Mouse (Mus musculus) liver, postnatal 0 days (tissue): ENCODE data around the gene Ubald1. TPM values are rescaled to one million over a fixed set of nuclear protein-coding genes. Genes with fewer than 3 reads are reported as not detected.
A peak's percentile ranks its signal among the peaks of the same experiment; 100 is the strongest.

Experiments used
- ATAC-seq: fragments of 200-750 bp; cut with Nextera tagmentation; 2 replicates; pipeline ENCODE4 v1.8.0; 2017; ENCODE audit warnings: mild to moderate bottlenecking, moderate library complexity
- DNase-seq: peaks from one replicate; pipeline ENCODE4 v3.0.0-alpha.2; 2016
- H3K27ac ChIP-seq: fragments of 300-500 bp; sonication (generic); 2 replicates; pipeline ENCODE4 v1.5.1; 2014; ENCODE audit warnings: antibody characterized with exemption, moderate library complexity, mild to moderate bottlenecking, low read depth
- H3K27me3 ChIP-seq: fragments of 300-500 bp; sonication (generic); 2 replicates; pipeline ENCODE4 v1.6.1; 2014; ENCODE audit warnings: low read length, control low read depth, mixed read lengths; ENCODE audit not compliant: insufficient read depth
- H3K36me3 ChIP-seq: fragments of 300-500 bp; sonication (generic); replicated peaks from 2 replicates; pipeline ENCODE4 v1.6.1; 2014; ENCODE audit warnings: mild to moderate bottlenecking, control low read depth, low read length, moderate library complexity, mixed read lengths; ENCODE audit not compliant: insufficient read depth
- H3K4me1 ChIP-seq: fragments of 300-500 bp; sonication (generic); 2 replicates; pipeline ENCODE4 v1.6.1; 2014; ENCODE audit warnings: antibody characterized with exemption, mild to moderate bottlenecking, control low read depth; ENCODE audit not compliant: insufficient read depth
- H3K4me2 ChIP-seq: fragments of 300-500 bp; sonication (generic); 2 replicates; pipeline ENCODE4 v1.6.1; 2014; ENCODE audit warnings: low read depth, mild to moderate bottlenecking, low read length, moderate library complexity, mixed read lengths
- H3K4me3 ChIP-seq: fragments of 300-500 bp; sonication (generic); 2 replicates; pipeline ENCODE4 v1.5.1; 2014; ENCODE audit warnings: low read depth, low read length
- H3K9ac ChIP-seq: fragments of 300-500 bp; sonication (generic); replicated peaks from 2 replicates; pipeline ENCODE4 v1.6.1; 2014; ENCODE audit warnings: mild to moderate bottlenecking, moderate library complexity
- H3K9me3 ChIP-seq: fragments of 300-500 bp; sonication (generic); 2 replicates; pipeline ENCODE4 v1.6.1; 2016; ENCODE audit warnings: mild to moderate bottlenecking, control low read depth, low read length, mixed read lengths
- CTCF ChIP-seq: sonication (generic); IDR thresholded peaks from 2 replicates; pipeline ENCODE4 v1.5.1; 2016; ENCODE audit warnings: antibody characterized with exemption, low read depth
- EP300 ChIP-seq: IDR thresholded peaks from 2 replicates; pipeline ENCODE4 v1.6.1; 2016; ENCODE audit warnings: antibody characterized with exemption, low read depth, mild to moderate bottlenecking
- WGBS: fragments of 180-500 bp; shearing (Covaris S2); extraction: QIAGEN DNeasy Blood & Tissue Kit; methylation state at CpG from one replicate; pipeline ENCODE4 v1.1.7; 2014; ENCODE audit not compliant: insufficient replicate concordance; 5-methylcytosine and 5-hydroxymethylcytosine counted together
- polyA plus RNA-seq: library from polyadenylated mRNA; unstranded; fragments of >200 nt; fragmentation: Nextera tagmentation; extraction: Ambion mirVana; gene quantifications from 2 replicates; pipeline ENCODE4 v1.2.1, GENCODE M21; 2015

Gene Ubald1
- polyA plus RNA-seq, 1 experiment from 2014 or later, result 16.7 TPM

DNA sequence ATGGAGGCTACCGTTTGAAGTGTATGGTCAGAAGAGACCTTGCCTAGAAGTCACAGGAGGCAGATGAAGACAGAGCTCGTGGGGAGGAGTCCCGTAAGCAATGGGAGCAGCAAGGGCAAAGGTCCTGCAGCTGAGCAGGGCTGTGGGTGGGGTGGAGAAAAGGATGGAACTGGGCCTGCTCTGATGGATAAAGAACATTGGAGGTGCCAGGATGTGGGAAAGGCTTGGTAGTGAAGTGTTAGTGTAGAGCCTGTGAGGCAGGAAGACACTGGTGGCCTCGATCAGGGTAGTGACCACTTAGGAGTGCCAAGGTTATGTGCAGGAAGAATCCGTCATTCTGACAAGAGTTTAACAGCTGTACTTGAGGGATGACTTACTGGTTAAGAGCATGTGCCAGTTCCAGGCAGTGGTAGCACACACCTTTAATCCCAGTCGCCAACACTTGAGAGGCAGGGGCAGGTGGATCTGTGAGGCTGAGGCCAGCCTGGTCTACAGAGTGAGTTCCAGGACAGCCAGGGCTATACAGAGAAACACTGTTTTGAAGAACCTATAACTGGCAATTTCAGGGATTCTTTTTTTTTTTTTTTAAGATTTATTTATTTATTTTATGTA lies 23.5 kb upstream of the Ubald1 start:
- Histone ChIP-seq H3K27ac (no peak overlapping the region), H3K4me2 (no peak overlapping the region), H3K9ac (no peak overlapping the region), H3K4me1 (peaks cover 29% of the 10 kb centered on the region), H3K4me3 (no peak overlapping the region), H3K36me3 (0 out of 2 replicates have a peak, but pooled peaks cover 4% of the 10 kb centered on the region), H3K27me3 (no peaks in the 10 kb centered on the region), H3K9me3 (no peaks in the 10 kb centered on the region)
- 68% methylated on average over 6 of the region's 6 CpGs for WGBS
- no peak for ATAC-seq
- no peak for DNase-seq
- TF ChIP-seq EP300 (no peak), CTCF (no peak)

DNA sequence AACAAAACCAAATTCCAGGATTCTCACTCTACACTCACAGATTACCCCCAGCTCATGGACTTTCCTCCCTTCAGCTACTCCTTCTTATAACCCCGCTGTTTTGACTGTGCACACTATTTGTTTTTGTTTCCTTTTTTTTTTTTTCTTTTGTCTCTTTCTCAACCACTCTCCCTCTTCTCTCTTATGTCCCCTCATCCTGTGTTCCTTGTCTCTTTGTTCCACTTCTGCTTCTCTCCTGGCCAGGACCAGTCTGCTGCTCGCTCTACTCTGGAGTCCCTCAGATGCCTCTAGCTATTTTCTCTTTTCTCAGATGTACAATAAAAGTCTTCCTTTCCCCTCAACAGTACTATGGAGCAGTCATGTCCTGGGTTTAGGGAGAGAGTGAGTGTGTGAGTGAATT lies 22.3 kb upstream of the Ubald1 start:
- H3K4me2 ChIP-seq, result no peak overlapping the region
- no peaks in the 10 kb centered on the region for H3K9me3 ChIP-seq
- H3K27ac ChIP-seq, result no peak overlapping the region
- H3K36me3 ChIP-seq, result 0 out of 2 replicates have a peak, but pooled peaks cover under 1% of the 10 kb centered on the region
- DNase-seq, result no peak
- no peak for ATAC-seq
- TF ChIP-seq CTCF (no peak), EP300 (no peak)
- peaks cover 27% of the 10 kb centered on the region for H3K4me1 ChIP-seq
- H3K27me3 ChIP-seq, result no peaks in the 10 kb centered on the region
- H3K4me3 ChIP-seq, result no peak overlapping the region
- no peak overlapping the region for H3K9ac ChIP-seq
- 76% methylated on average over 2 of the region's 2 CpGs for WGBS

DNA sequence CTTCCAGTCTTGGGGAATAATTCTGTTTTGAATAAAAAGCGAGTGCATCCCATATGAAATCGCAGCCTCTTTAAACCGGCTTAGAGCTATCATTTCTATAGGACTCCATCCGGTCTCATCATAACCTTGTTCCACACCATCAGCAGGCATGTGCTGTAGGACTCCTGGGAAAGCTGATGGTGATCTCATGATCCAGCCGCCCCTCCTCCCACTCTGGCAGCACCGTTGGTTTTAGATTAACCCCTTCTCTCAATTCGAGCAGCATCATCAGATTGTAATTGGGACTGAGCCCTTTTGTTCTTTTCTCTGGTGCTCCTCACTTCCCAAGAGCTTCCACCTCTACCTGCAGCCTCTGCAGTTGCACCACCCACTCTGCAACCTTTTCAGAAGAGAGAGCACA lies 21.1 kb upstream of the Ubald1 start:
- no peak overlapping the region for H3K4me2 ChIP-seq
- TF ChIP-seq EP300 (no peak), CTCF (no peak)
- DNase-seq (no peak), ATAC-seq (no peak)
- WGBS, result 71% methylated on average over 7 of the region's 7 CpGs
- H3K27me3 ChIP-seq, result no peaks in the 10 kb centered on the region
- H3K9me3 ChIP-seq, result no peaks in the 10 kb centered on the region
- peaks cover 38% of the 10 kb centered on the region for H3K4me1 ChIP-seq
- H3K36me3 ChIP-seq, result no peaks in the 10 kb centered on the region
- no peak overlapping the region for H3K27ac ChIP-seq
- no peak overlapping the region for H3K4me3 ChIP-seq
- H3K9ac ChIP-seq, result no peak overlapping the region

DNA sequence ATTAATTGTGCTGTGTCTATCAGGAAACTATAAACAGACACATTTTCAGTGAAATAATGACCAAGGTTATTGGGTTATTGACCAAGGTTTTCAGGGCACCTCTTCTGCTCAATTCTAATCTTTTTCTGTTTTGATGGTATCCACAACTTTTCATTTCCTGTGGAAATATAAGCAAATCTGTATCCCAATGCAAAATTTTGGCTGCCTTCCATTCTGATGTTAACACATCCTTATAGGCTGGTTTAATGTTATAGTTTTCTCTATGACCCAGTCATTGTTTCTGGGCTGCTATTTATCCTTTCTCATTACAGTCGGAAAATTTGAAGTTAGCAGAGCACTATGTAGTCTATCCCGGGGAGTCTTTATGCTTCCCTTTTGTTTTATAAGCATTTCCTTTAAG lies 19.6 kb upstream of the Ubald1 start:
- H3K9ac ChIP-seq, result no peak overlapping the region
- no peaks in the 10 kb centered on the region for H3K27me3 ChIP-seq
- H3K27ac ChIP-seq, result no peak overlapping the region
- no peak overlapping the region for H3K4me3 ChIP-seq
- WGBS, result 68% methylated on average over 2 of the region's 2 CpGs
- H3K36me3 ChIP-seq, result no peaks in the 10 kb centered on the region
- ATAC-seq, result no peak
- no peak overlapping the region for H3K4me2 ChIP-seq
- peaks cover 48% of the 10 kb centered on the region for H3K4me1 ChIP-seq
- no peak for DNase-seq
- TF ChIP-seq CTCF (no peak), EP300 (no peak)
- no peaks in the 10 kb centered on the region for H3K9me3 ChIP-seq

DNA sequence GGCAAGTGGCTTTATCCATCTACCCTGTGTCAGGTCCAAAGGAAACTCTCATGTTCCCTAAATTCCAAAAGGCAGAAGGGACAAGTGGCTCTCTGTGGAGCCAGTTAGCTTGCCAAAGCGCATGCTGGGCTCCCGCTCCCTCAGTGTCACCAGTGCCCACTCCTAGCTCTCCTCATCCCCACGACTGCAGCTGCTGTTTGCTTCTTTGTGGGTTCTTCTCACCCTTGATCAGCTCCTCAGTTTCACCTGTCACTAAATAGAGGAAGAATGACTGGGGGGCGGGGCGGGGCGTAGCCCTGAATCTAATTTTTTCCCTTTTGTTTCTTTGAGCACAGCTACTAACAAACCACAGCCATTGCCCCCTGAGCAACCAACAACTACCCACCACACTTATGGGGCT lies 18.8 kb upstream of the Ubald1 start:
- Histone ChIP-seq H3K27me3 (no peaks in the 10 kb centered on the region), H3K4me1 (peaks cover 54% of the 10 kb centered on the region), H3K9me3 (no peaks in the 10 kb centered on the region), H3K9ac (no peak overlapping the region), H3K27ac (peak overlapping the region; percentile 30; the same call in 1 of the 2 replicates), H3K4me2 (no peak overlapping the region), H3K36me3 (no peaks in the 10 kb centered on the region), H3K4me3 (no peak overlapping the region)
- TF ChIP-seq EP300, result no peak
- TF ChIP-seq CTCF, result no peak
- WGBS, result 77% methylated on average over 6 of the region's 6 CpGs
- DNase-seq (peak; percentile 36), ATAC-seq (no peak)

DNA sequence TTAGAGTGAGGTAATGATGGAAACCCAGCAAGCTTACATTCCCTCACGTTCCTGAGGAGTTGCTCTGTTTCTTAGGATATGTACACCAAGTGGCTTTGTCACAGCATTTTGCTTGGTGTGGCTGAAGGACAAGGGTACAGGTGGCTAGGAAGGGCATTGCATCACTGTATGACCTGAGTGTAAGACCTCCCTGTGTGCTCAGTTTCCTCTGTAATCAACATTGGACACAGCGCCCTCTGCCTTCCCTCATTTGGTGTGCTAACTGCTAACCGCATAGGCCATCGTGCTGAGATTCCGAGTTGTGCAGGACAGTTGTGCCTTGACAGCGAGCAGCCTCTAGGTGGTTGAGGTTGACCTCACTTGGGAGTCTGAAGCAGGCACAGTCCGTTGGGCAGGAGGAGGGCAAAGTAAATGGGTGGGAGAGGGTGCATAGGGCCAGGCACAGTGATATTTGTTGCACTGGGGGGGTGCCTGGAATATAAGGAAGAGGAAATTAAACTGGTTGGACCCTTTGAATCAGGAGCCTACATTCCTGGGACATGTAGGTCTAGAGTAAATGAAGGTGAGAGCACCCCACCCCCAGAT lies 17.1 kb upstream of the Ubald1 start:
- H3K36me3 ChIP-seq, result no peaks in the 10 kb centered on the region
- H3K4me2 ChIP-seq, result no peak overlapping the region
- ATAC-seq, result peak; percentile 66
- H3K9me3 ChIP-seq, result no peaks in the 10 kb centered on the region
- DNase-seq, result peak; percentile 50
- no peak overlapping the region for H3K4me3 ChIP-seq
- no peak for TF ChIP-seq EP300
- TF ChIP-seq CTCF, result peak; percentile 70
- peaks cover 51% of the 10 kb centered on the region for H3K4me1 ChIP-seq
- H3K27me3 ChIP-seq, result no peaks in the 10 kb centered on the region
- no peak overlapping the region for H3K9ac ChIP-seq
- 56% methylated on average over 7 of the region's 7 CpGs for WGBS
- H3K27ac ChIP-seq, result peak overlapping the region; percentile 64
